Mouse (Mus musculus): ENCODE results near the gene Col8a1.

GRCm38 (mm10) chr16:57611768-57612167 lies 142.8 kb downstream of the Col8a1 start:
- TF ChIP-seq CTCF (IDR thresholded peaks at IDR 0.05; ENCODE audit: control insufficient read depth, insufficient read depth, insufficient read length) (no peak), MYOD1 (IDR thresholded peaks at IDR 0.05; ENCODE audit: control insufficient read depth, insufficient read length, low read depth) (no peak), FOSL1 (IDR thresholded peaks at IDR 0.05; ENCODE audit: insufficient read depth, low read length, poor library complexity, severe bottlenecking) (no peak), MYOG (IDR thresholded peaks at IDR 0.05; ENCODE audit: control insufficient read depth, extremely low read depth, insufficient read length) (no peak), MAX (IDR thresholded peaks at IDR 0.05) (no peak)
